Mouse (Mus musculus): Measurements from ENCODE around the gene Fam219b. TPM values are rescaled to one million over a fixed set of nuclear protein-coding genes. Genes with fewer than 3 reads are reported as not detected.

The Fam219b gene
- total and polyA plus RNA-seq, 2 experiments from 2014 or later, result 25.1 to 26.8 TPM

DNA sequence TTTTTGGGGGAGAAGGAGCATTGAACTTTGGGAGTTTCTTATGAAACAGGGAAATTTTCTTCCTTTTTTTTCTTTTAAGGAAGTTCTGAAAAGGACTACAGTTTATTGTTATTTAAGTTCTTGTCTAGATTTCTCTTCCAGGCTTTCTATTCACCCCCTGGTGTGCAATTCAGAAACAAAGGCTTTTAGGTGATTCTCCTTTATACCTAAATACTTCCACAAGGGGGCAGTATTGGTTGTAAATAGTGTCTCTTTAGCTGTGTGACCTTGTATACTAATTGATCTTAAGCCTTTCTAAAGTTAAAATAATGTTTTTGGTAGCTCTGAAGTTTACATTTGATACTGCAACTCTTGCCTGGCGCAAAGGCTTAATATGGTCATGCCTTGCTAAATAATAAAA lies 13.6 kb upstream of the Fam219b start:
- peak; percentile 67 for TF ChIP-seq CTCF (IDR thresholded peaks at IDR 0.05; ENCODE audit: low read depth)
- no peak for ATAC-seq
- H3K27me3 ChIP-seq (ENCODE audit: insufficient read depth, low read length), result no peaks in the 10 kb centered on the region
- H3K9ac ChIP-seq, result no peak overlapping the region
- H3K36me3 ChIP-seq (ENCODE audit: insufficient read depth), result no peaks in the 10 kb centered on the region
- 0 out of 2 replicates have a peak overlapping the region, but pooled peaks have one; percentile 15 for H3K4me2 ChIP-seq (ENCODE audit: low read depth)
- peaks cover 20% of the 10 kb centered on the region; the same call in 1 of the 2 replicates for H3K4me1 ChIP-seq (ENCODE audit: insufficient read depth)
- H3K4me3 ChIP-seq (ENCODE audit: low read depth, low read length), result no peak overlapping the region
- H3K9me3 ChIP-seq (ENCODE audit: low read length), result no peaks in the 10 kb centered on the region
- H3K27ac ChIP-seq (ENCODE audit: low read depth, low read length), result no peak overlapping the region
- WGBS, result 88% methylated on average over 1 of the region's 1 CpGs
- DNase-seq, result peak; percentile 67

- peaks cover 20% of the 10 kb centered on the region; the same call in 1 of the 2 replicates for H3K4me1 ChIP-seq (ENCODE audit: insufficient read depth)
- H3K27me3 ChIP-seq (ENCODE audit: insufficient read depth, low read length), result no peaks in the 10 kb centered on the region
- DNase-seq (no peak), ATAC-seq (no peak)
- H3K9ac ChIP-seq, result no peak overlapping the region
- H3K4me2 ChIP-seq (ENCODE audit: low read depth), result no peak overlapping the region
- no peaks in the 10 kb centered on the region for H3K9me3 ChIP-seq (ENCODE audit: low read length)
- H3K4me3 ChIP-seq (ENCODE audit: low read depth, low read length), result no peak overlapping the region
- H3K36me3 ChIP-seq (ENCODE audit: insufficient read depth), result peaks cover 3% of the 10 kb centered on the region; the same call in 1 of the 2 replicates
- no peak for TF ChIP-seq CTCF (IDR thresholded peaks at IDR 0.05; ENCODE audit: low read depth)
- no peak overlapping the region for H3K27ac ChIP-seq (ENCODE audit: low read depth, low read length)
These were observed 12.9 kb upstream of the Fam219b start for GRCm38 (mm10) chr9:57524439-57524838.

DNA sequence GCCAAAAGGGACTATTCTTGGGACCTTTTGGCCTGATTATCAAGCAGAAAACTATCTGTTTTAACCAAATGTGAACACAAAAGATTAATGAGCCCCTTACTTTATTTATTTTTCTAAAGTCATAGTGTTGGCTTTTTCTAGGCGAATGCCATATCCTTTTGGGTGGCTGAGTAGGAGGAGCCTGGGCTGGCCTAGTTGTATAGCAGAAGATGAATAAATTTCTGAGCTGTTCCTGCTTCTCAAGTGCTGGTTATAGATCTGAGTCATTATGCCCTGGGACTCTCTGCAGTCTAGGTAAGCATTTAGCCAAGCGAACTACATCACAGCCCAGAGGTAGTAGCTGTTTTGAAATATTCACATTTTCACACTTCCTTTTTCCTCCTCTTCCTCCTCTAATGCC lies 11.8 kb upstream of the Fam219b start:
- H3K4me3 ChIP-seq (ENCODE audit: low read depth, low read length), result no peak overlapping the region
- no peak overlapping the region for H3K9ac ChIP-seq
- peaks cover 20% of the 10 kb centered on the region; the same call in 1 of the 2 replicates for H3K4me1 ChIP-seq (ENCODE audit: insufficient read depth)
- no peak overlapping the region for H3K4me2 ChIP-seq (ENCODE audit: low read depth)
- no peak for DNase-seq
- TF ChIP-seq CTCF (IDR thresholded peaks at IDR 0.05; ENCODE audit: low read depth), result no peak
- peaks cover 3% of the 10 kb centered on the region; the same call in 1 of the 2 replicates for H3K36me3 ChIP-seq (ENCODE audit: insufficient read depth)
- WGBS, result 80% methylated on average over 2 of the region's 2 CpGs
- H3K27me3 ChIP-seq (ENCODE audit: insufficient read depth, low read length), result no peaks in the 10 kb centered on the region
- no peaks in the 10 kb centered on the region for H3K9me3 ChIP-seq (ENCODE audit: low read length)
- no peak for ATAC-seq
- no peak overlapping the region for H3K27ac ChIP-seq (ENCODE audit: low read depth, low read length)

- no peak overlapping the region for H3K27ac ChIP-seq (ENCODE audit: low read depth, low read length)
- DNase-seq (no peak), ATAC-seq (no peak)
- H3K4me2 ChIP-seq (ENCODE audit: low read depth), result no peak overlapping the region
- no peak overlapping the region for H3K9ac ChIP-seq
- peaks cover 20% of the 10 kb centered on the region; the same call in 1 of the 2 replicates for H3K4me1 ChIP-seq (ENCODE audit: insufficient read depth)
- no peaks in the 10 kb centered on the region for H3K27me3 ChIP-seq (ENCODE audit: insufficient read depth, low read length)
- H3K4me3 ChIP-seq (ENCODE audit: low read depth, low read length), result no peak overlapping the region
- H3K9me3 ChIP-seq (ENCODE audit: low read length), result no peaks in the 10 kb centered on the region
- no peak for TF ChIP-seq CTCF (IDR thresholded peaks at IDR 0.05; ENCODE audit: low read depth)
- H3K36me3 ChIP-seq (ENCODE audit: insufficient read depth), result peaks cover 9% of the 10 kb centered on the region
These were observed 10.9 kb upstream of the Fam219b start for GRCm38 (mm10) chr9:57526435-57526834.

DNA sequence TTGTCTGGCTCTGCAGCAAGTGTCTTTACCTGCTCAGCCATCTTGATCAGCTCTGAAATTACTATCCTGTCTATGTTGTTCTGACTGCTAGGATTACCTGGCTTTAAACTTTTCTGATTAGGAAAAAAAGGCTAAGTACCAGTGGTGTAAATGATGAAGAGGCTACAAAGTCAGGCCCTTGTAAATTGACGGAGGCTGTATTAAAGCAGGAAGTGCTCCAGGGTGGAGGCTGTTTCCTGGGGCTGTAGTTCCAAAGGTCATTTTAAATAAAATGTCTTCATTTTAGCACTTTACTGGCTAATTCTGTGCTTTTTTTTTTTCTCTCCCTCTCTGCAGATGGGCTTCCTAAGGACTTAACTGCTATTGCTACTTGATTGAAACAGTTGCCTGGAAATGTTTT lies 5.4 kb upstream of the Fam219b start:
- Histone ChIP-seq H3K27me3 (ENCODE audit: insufficient read depth, low read length) (no peaks in the 10 kb centered on the region), H3K4me1 (ENCODE audit: insufficient read depth) (peaks cover 5% of the 10 kb centered on the region; the same call in 1 of the 2 replicates), H3K4me3 (ENCODE audit: low read depth, low read length) (no peak overlapping the region), H3K9me3 (ENCODE audit: low read length) (no peaks in the 10 kb centered on the region), H3K9ac (no peak overlapping the region), H3K4me2 (ENCODE audit: low read depth) (no peak overlapping the region), H3K36me3 (ENCODE audit: insufficient read depth) (peaks cover 40% of the 10 kb centered on the region), H3K27ac (ENCODE audit: low read depth, low read length) (no peak overlapping the region)
- DNase-seq, result no peak
- TF ChIP-seq CTCF (IDR thresholded peaks at IDR 0.05; ENCODE audit: low read depth), result no peak
- ATAC-seq, result no peak
- 87% methylated on average over 1 of the region's 1 CpGs for WGBS

- DNase-seq (no peak), ATAC-seq (no peak)
- Histone ChIP-seq H3K36me3 (ENCODE audit: insufficient read depth) (peaks cover 49% of the 10 kb centered on the region), H3K27me3 (ENCODE audit: insufficient read depth, low read length) (no peaks in the 10 kb centered on the region), H3K9me3 (ENCODE audit: low read length) (no peaks in the 10 kb centered on the region), H3K4me2 (ENCODE audit: low read depth) (peak overlapping the region; percentile 70), H3K9ac (no peak overlapping the region), H3K4me3 (ENCODE audit: low read depth, low read length) (peak overlapping the region; percentile 84; the same call in 1 of the 2 replicates), H3K4me1 (ENCODE audit: insufficient read depth) (peaks cover 9% of the 10 kb centered on the region), H3K27ac (ENCODE audit: low read depth, low read length) (no peak overlapping the region)
- WGBS, result 90% methylated on average over 5 of the region's 5 CpGs
- TF ChIP-seq CTCF (IDR thresholded peaks at IDR 0.05; ENCODE audit: low read depth), result no peak
These were observed 966 bp upstream of the Fam219b start for GRCm38 (mm10) chr9:57536362-57536761.

- Histone ChIP-seq H3K9ac (peak overlapping the region; percentile 84), H3K4me2 (ENCODE audit: low read depth) (peak overlapping the region; percentile 70), H3K27ac (ENCODE audit: low read depth, low read length) (peak overlapping the region; percentile 91), H3K4me3 (ENCODE audit: low read depth, low read length) (peak overlapping the region; percentile 84), H3K9me3 (ENCODE audit: low read length) (no peaks in the 10 kb centered on the region), H3K36me3 (ENCODE audit: insufficient read depth) (peaks cover 45% of the 10 kb centered on the region), H3K27me3 (ENCODE audit: insufficient read depth, low read length) (no peaks in the 10 kb centered on the region), H3K4me1 (ENCODE audit: insufficient read depth) (peaks cover 9% of the 10 kb centered on the region)
- no peak for TF ChIP-seq CTCF (IDR thresholded peaks at IDR 0.05; ENCODE audit: low read depth)
- WGBS, result 1% methylated on average over 23 of the region's 24 CpGs
- peak; percentile 76 for ATAC-seq
- peak; percentile 56 for DNase-seq
These were observed 427 bp downstream of the Fam219b start for GRCm38 (mm10) chr9:57537728-57538181.

Measured in forebrain, postnatal 0 days (tissue).